Mouse (Mus musculus) forebrain, embryonic 10.5 days (tissue): ENCODE data around the gene Olfr749. TPM values are rescaled to one million over a fixed set of nuclear protein-coding genes. Genes with fewer than 3 reads are reported as not detected.
A peak's percentile ranks its signal among the peaks of the same experiment; 100 is the strongest.
"Not testable (repeated sequence)": the region's sequence is repeated elsewhere in the genome, so short reads cannot be mapped to it uniquely, and the experiment has no call there.

Experiments used
- DNase-seq: peaks from one replicate; pipeline ENCODE4 v3.0.0-alpha.2; 2017; ENCODE audit warnings: low spot score; ENCODE audit errors: extremely low spot score
- H3K27ac ChIP-seq: fragments of 300-500 bp; sonication (generic); 2 replicates; pipeline ENCODE4 v1.5.1; 2016; ENCODE audit warnings: mild to moderate bottlenecking
- H3K27me3 ChIP-seq: fragments of 300-500 bp; sonication (generic); 2 replicates; pipeline ENCODE4 v1.6.1; 2016; ENCODE audit warnings: mild to moderate bottlenecking; ENCODE audit not compliant: poor library complexity, severe bottlenecking
- H3K36me3 ChIP-seq: fragments of 300-500 bp; sonication (generic); replicated peaks from 2 replicates; pipeline ENCODE4 v1.6.1; 2016; ENCODE audit warnings: mild to moderate bottlenecking, moderate library complexity
- H3K4me1 ChIP-seq: fragments of 300-500 bp; sonication (generic); 2 replicates; pipeline ENCODE4 v1.6.1; 2016
- H3K4me3 ChIP-seq: fragments of 300-500 bp; sonication (generic); 2 replicates; pipeline ENCODE4 v1.5.1; 2016; ENCODE audit warnings: mild to moderate bottlenecking, moderate library complexity
- H3K9me3 ChIP-seq: fragments of 300-500 bp; sonication (generic); 2 replicates; pipeline ENCODE4 v1.6.1; 2016; ENCODE audit warnings: mild to moderate bottlenecking, moderate library complexity
- WGBS: fragments of 180-500 bp; shearing (Covaris S2); methylation state at CpG from one replicate; pipeline ENCODE4 v1.1.7; 2016; 5-methylcytosine and 5-hydroxymethylcytosine counted together
- polyA plus RNA-seq: library from polyadenylated mRNA; unstranded; fragments of >200 nt; fragmentation: Nextera tagmentation; extraction: Ambion mirVana; gene quantifications from 2 replicates; pipeline ENCODE4 v1.2.1, GENCODE M21; 2016

The Olfr749 gene
- not detected in 2 replicates for polyA plus RNA-seq

DNA sequence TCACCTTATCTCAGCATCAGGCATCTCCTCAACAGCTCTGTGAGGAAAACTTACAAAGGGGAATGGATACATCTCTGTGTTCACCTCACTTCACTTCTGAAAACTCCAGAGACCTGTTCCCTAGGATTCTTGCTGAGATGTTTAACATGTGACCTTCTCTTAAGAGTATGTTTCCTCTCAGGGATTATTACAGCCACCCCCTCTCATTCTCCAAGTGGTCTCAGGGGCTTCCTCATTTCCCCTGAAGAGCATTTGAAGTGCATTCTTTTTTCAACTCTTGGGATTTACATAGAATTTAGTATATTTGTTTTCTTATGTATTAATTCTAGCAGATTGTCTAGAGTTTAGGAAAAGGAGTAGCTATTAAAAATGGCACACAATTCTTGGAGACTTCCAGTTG lies at the start of gene Olfr749:
Olfr749 (minus strand) TSS at position 101 of the 400 bp plus-strand sequence.
- Histone ChIP-seq H3K4me3 (no peak within 1 kb of the TSS), H3K4me1 (no peaks in the 10 kb centered on the region), H3K9me3 (no peaks in the 10 kb centered on the region), H3K36me3 (no peaks in the 10 kb centered on the region), H3K27me3 (no peaks in the 10 kb centered on the region), H3K27ac (no peak within 1 kb of the TSS)
- no peak for DNase-seq

DNA sequence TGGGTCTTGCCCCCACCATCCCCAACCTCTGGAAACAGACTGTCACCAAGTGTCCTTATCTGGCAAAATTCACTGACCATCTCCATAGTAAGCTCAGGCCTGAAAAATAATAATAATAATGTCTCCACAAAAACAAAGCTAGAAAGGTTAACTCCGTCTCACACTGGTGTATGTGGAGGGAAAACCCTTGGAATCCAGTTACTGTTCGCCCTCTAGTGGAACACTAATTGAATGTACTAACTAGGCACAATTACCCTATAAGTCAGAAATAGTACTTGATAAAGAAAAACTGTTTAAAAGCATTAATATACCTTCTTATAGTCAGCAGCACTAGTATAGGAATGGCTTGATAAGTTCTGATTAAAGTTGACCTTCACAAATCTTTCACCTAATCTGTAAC lies 43.3 kb upstream of the Olfr749 start:
- H3K27ac ChIP-seq = no peak overlapping the region
- H3K4me3 ChIP-seq = no peak overlapping the region
- 24% methylated on average over 2 of the region's 2 CpGs for WGBS
- 0 out of 2 replicates have a peak, but pooled peaks cover 2% of the 10 kb centered on the region for H3K36me3 ChIP-seq
- no peak for DNase-seq
- H3K9me3 ChIP-seq = no peaks in the 10 kb centered on the region
- no peaks in the 10 kb centered on the region for H3K27me3 ChIP-seq
- peaks cover 11% of the 10 kb centered on the region for H3K4me1 ChIP-seq

DNA sequence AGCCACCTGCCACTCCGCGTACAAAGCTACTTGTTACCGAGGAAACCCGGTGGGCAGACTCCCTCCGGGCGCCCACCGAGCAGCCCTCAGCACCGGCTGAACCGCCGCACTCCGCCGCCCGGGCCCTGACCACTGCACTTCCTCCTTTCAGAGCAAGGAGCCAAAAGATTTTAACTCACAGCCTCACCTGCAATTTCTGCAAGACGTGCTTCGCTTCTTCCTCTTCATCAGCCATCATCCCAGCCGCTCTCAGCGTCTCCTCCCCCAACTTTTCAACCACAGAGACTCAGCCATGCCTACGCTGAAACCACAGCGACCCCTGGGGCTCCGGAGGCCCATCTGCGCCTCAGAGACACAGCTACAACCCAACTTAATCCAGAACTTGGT lies 40.4 kb upstream of the Olfr749 start, which contains the start of gene Ttc5:
Ttc5 (minus strand) TSS at position 269 of the 387 bp plus-strand sequence.
- peak within 1 kb of the TSS; percentile 94 for H3K27ac ChIP-seq

DNA sequence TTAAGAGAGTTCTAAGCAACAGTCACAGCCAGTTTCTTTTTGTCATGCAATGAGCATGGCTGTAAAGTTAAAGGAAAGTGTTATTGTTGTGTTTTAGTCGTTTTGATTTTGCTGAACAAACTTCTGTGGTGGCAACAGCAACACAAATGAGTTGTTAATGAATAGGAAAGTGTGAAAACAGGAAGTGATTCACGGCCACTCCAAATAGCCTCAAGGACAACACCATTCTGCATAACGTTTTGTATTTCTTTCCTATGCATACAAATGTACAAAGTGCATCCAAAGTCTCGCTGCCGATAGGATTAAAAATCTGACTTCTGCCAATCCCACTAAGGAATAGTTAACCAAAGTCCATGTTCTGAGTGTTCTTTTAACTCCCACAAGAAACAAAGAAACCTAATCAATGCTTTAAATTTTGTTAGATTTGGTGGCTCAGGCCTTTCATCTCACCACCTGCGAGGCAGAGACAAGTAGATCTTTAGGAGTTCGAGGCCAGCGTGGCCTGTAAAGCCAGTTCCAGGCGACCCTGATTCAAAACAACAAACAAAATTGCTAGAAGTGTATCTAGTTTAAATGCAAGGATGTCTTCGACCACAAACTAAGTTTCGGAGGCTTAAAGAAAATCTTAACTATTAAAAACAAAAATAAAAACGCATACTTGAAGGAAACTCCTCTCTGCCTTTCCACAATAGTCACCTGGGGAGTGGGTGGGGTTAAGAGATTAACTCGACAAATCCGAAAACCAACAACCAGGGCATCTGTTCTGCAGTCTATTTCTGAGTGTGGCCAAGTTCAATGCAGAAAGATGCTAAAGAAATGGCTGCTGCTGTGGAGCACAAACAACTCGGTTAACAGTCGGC lies 39.7 kb upstream of the Olfr749 start:
- no peak for DNase-seq
- WGBS = 30% methylated on average over 16 of the region's 16 CpGs
- H3K27ac ChIP-seq = peak overlapping the region; percentile 94

More for the DNA sequence above, 40.4 kb upstream of the Olfr749 start, which contains the start of gene Ttc5:
- peaks cover 28% of the 10 kb centered on the region for H3K36me3 ChIP-seq
- DNase-seq = peak; percentile 92
- H3K27me3 ChIP-seq = no peaks in the 10 kb centered on the region
- H3K9me3 ChIP-seq = no peaks in the 10 kb centered on the region
- H3K4me3 ChIP-seq = peak within 1 kb of the TSS; percentile 83
- 2% methylated on average over 21 of the region's 21 CpGs for WGBS
- H3K4me1 ChIP-seq = peaks cover 11% of the 10 kb centered on the region

DNA sequence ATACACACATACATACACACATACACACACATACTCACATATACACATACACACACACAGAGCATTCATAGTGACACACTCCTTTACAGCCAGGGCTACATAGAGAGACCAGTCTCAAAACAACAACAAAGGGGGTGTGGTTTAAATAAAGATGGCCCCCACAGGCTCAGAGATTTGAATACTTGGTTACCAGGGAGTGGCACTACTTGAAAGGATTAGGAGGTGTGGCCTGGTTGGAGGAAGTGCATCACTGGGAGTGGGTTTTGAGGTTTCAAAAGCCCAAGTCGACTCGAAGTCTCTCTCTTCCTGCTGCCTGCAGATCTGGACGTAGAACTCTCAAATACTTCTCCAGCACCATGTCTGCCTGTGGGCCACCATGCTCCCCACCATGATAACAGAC lies 37.3 kb upstream of the Olfr749 start:
- Histone ChIP-seq H3K36me3 (peaks cover 50% of the 10 kb centered on the region), H3K27ac (no peak overlapping the region), H3K4me1 (peaks cover 11% of the 10 kb centered on the region), H3K9me3 (no peaks in the 10 kb centered on the region), H3K4me3 (no peak overlapping the region), H3K27me3 (no peaks in the 10 kb centered on the region)
- 89% methylated on average over 3 of the region's 3 CpGs for WGBS
- DNase-seq = no peak

More for the DNA sequence above, 39.7 kb upstream of the Olfr749 start:
- H3K36me3 ChIP-seq = peaks cover 34% of the 10 kb centered on the region
- peak overlapping the region; percentile 83 for H3K4me3 ChIP-seq
- H3K4me1 ChIP-seq = peaks cover 11% of the 10 kb centered on the region
- H3K27me3 ChIP-seq = no peaks in the 10 kb centered on the region
- H3K9me3 ChIP-seq = no peaks in the 10 kb centered on the region

DNA sequence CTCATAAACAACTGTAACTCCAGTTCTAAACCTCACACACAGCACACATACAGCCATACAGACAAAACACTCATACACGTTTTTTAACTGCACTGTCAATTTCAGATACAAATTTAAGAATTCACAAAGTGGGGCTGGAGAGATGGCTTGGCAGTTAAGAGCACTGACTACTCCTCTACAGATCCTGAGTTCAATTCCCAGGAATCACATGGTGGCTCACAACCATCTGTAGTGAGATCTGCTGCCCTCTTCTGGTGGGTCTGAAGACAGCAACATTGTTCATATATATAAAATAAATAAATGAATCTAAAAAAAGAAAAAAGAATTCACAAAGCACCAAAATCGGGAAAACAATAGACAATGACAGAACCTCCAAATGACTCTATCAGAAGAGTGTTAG lies 26.4 kb upstream of the Olfr749 start:
- peaks cover 92% of the 10 kb centered on the region for H3K36me3 ChIP-seq
- 82% methylated on average over 2 of the region's 2 CpGs for WGBS

DNA sequence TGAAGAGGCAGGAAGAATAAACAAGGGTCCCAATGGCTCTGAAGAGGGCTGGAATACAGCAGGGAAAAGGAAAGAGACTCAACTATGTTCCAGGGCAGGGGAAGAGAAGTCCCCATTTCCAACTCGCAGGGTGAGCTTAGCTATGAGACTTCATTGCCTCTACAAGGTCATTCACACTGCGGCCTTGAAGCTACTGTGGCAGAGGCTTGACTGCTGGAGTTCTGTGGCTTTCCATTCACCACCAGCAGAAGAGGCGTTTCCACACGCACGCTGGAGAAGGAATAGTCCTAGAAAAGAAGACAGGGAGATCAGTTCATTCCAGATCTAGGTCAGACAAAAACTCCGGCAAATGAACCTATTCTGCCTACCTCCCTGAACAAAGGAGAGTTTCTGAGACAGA lies 20.8 kb upstream of the Olfr749 start:
- no peak overlapping the region for H3K27ac ChIP-seq
- 91% methylated on average over 6 of the region's 6 CpGs for WGBS
- H3K27me3 ChIP-seq = no peaks in the 10 kb centered on the region
- H3K9me3 ChIP-seq = no peaks in the 10 kb centered on the region
- no peak overlapping the region for H3K4me3 ChIP-seq
- H3K36me3 ChIP-seq = peaks cover 71% of the 10 kb centered on the region
- no peak for DNase-seq
- H3K4me1 ChIP-seq = no peaks in the 10 kb centered on the region

More for the DNA sequence above, 26.4 kb upstream of the Olfr749 start:
- no peak overlapping the region for H3K27ac ChIP-seq
- DNase-seq = no peak
- H3K4me3 ChIP-seq = no peak overlapping the region
- no peaks in the 10 kb centered on the region for H3K27me3 ChIP-seq
- no peaks in the 10 kb centered on the region for H3K4me1 ChIP-seq
- no peaks in the 10 kb centered on the region for H3K9me3 ChIP-seq

DNA sequence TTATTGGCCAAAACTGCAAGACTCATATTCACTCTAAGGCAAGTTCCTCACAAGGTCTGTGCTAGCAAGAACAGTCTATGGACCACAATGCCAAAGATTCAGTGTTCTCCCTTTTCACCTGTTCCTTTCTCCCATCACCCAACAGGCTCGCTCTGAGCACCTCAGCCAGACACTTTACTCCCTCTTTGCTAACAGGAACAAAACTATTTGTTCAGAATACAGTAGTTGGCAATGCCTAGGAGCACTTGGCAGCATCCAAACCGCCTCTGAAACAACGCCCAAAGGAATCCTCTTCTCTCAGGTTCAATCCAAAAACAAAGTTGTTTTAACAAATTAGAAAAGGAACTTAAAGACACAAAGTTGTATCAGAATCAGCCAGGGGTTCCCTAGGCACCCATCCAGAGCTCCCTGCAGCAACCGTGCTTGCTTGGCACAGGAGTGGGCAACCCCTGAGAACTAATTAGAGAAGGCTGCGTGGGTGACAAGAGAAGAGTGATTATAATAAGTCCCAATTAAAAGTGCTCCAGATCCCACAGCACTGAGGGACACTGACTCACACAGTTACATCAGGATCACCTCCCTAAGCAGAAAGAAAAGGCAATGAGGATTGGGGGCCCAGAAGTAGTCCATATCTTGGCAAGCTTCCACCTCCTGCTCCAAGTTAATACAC lies 13.7 kb upstream of the Olfr749 start:
- H3K9me3 ChIP-seq = no peaks in the 10 kb centered on the region
- no peak overlapping the region for H3K27ac ChIP-seq
- H3K4me3 ChIP-seq = no peak overlapping the region
- no peaks in the 10 kb centered on the region for H3K27me3 ChIP-seq
- H3K36me3 ChIP-seq = peaks cover 8% of the 10 kb centered on the region
- 76% methylated on average over 5 of the region's 5 CpGs for WGBS
- no peak for DNase-seq
- H3K4me1 ChIP-seq = no peaks in the 10 kb centered on the region

DNA sequence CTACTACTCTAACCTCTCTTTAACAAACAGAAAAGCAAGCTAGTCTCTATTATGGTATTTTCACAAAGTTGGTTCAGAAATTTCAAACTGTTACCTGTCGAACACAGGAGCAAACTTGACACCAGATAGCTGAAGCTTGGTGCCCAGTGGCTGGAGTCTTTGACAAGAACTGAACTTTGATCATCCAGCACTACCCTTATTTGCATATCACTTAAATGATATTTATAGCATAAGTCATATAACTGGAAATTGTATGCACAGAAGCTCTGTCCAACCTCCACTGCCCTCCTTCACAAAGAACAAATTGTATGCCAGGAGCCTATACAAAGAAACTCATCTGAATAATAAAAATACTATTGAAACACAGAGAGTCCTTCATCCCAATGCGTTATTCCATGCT lies 3.3 kb downstream of the Olfr749 start:
- Histone ChIP-seq H3K36me3 (no peaks in the 10 kb centered on the region), H3K27ac (no peak overlapping the region), H3K4me1 (no peaks in the 10 kb centered on the region), H3K9me3 (no peaks in the 10 kb centered on the region), H3K27me3 (no peaks in the 10 kb centered on the region), H3K4me3 (no peak overlapping the region)
- 81% methylated on average over 2 of the region's 2 CpGs for WGBS
- DNase-seq = no peak

DNA sequence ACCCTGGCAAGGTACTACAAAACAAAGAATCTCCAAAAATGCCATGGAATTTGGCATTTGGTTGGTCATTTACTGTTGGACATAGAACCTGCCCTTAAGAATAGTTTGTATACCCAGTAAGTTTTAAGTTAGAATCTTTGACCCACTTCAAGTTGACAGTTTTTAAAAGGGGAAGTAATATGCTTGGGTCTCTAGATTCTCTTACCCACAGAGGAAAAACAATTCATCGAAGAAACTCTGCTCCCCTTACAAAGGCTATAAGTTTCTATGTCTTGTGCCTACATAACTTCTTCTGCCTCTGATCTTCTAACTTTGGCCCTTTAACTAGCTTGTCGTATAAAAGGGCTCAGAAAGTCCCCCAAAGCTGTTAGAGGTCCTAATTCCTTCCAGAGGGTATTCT lies 4.6 kb downstream of the Olfr749 start:
- Histone ChIP-seq H3K27me3 (no peaks in the 10 kb centered on the region), H3K4me3 (no peak overlapping the region), H3K4me1 (no peaks in the 10 kb centered on the region), H3K36me3 (no peaks in the 10 kb centered on the region), H3K27ac (no peak overlapping the region), H3K9me3 (no peaks in the 10 kb centered on the region)
- WGBS = 72% methylated on average over 2 of the region's 2 CpGs
- no peak for DNase-seq

DNA sequence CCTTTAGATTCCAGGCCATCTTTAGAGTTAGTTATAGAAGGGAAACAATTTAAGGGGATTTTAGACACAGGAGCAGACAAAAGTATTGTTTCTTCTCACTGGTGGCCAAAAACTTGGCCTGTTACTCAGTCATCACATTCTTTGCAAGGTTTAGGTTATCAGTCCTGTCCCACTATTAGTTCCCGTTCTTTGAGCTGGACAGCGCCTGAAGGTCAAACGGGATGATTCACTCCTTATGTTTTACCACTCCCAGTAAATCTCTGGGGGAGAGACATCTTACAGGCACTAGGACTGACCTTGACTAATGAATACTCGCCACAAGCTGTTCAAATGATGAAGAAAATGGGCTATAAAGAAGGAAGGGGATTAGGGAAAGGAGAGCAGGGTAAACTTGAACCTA lies 22.5 kb downstream of the Olfr749 start:
- DNase-seq, H3K27ac ChIP-seq, H3K4me1 ChIP-seq, H3K36me3 ChIP-seq, H3K27me3 ChIP-seq, H3K4me3 ChIP-seq: not testable (repeated sequence)
- H3K9me3 ChIP-seq = peaks cover 12% of the 10 kb centered on the region; the same call in 1 of the 2 replicates
- WGBS = 79% methylated on average over 4 of the region's 4 CpGs

DNA sequence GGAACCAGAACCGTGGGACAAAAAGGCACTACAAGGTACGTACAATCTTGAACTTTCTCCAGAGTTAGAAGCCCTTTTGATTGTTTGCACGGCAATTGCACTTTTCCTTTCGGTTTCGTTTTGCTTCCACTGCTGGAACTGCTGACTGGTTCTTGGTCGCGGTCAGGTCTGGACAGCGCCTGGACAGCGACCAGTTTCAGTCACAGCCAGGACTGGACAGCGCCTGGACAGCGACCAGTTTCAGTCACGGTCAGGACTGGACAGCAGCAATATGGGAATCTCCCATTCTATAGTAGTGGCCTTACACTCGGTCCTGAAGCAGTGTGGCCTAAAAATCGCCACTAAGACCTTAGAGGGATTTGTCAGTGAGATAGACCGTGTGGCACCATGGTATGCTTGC lies 25.0 kb downstream of the Olfr749 start:
- not testable (repeated sequence) for H3K27ac ChIP-seq, H3K36me3 ChIP-seq, DNase-seq, H3K4me3 ChIP-seq, H3K4me1 ChIP-seq, H3K27me3 ChIP-seq
- 93% methylated on average over 15 of the region's 15 CpGs for WGBS
- peaks cover 19% of the 10 kb centered on the region; the same call in 1 of the 2 replicates for H3K9me3 ChIP-seq

DNA sequence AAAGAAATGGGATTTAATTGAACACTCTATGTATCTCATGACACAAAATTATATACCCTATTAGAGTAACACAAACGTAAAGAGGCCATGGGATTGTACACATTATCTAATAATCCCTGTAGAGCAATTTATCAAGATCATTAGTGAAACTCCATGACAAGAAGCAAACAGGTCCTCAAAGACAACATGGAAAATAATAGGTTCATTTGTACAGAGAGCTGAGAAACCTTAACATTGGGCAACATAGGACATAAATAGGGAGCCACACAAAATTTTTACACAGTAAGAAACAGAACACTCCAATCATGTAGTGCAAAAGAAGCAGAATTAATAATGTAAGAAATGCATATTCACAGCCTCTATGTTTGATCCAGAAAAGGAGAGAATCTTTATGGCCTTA lies 37.8 kb downstream of the Olfr749 start, which contains the start of gene Olfr748:
Olfr748 (plus strand) TSS at position 301 of the 400 bp plus-strand sequence.
- DNase-seq = no peak
- Histone ChIP-seq H3K36me3 (no peaks in the 10 kb centered on the region), H3K4me1 (no peaks in the 10 kb centered on the region), H3K4me3 (no peak within 1 kb of the TSS), H3K9me3 (no peaks in the 10 kb centered on the region), H3K27me3 (no peaks in the 10 kb centered on the region), H3K27ac (no peak within 1 kb of the TSS)
- 83% methylated on average over 1 of the region's 1 CpGs for WGBS
